Mouse (Mus musculus): ENCODE measurements around the gene Tmem176b.

- TF ChIP-seq CTCF (conservative IDR thresholded peaks at IDR 0.05; ENCODE audit: low read length) (no peak), NANOG (IDR thresholded peaks at IDR 0.05; ENCODE audit: borderline replicate concordance, low read length) (no peak), POU5F1 (IDR thresholded peaks at IDR 0.05; ENCODE audit: borderline replicate concordance, low read length) (no peak)
Observed at GRCm38 (mm10) chr6:48863488-48863887, 22.2 kb upstream of the Tmem176b start.

All from E14TG2a.4 (cell line).